Mouse (Mus musculus): ENCODE measurements around the gene Cpn2. TPM values are rescaled to one million over a fixed set of nuclear protein-coding genes. Genes with fewer than 3 reads are reported as not detected.

The Cpn2 gene
- polyA plus RNA-seq, 1 experiment from 2014 or later, result 3.9 TPM

DNA sequence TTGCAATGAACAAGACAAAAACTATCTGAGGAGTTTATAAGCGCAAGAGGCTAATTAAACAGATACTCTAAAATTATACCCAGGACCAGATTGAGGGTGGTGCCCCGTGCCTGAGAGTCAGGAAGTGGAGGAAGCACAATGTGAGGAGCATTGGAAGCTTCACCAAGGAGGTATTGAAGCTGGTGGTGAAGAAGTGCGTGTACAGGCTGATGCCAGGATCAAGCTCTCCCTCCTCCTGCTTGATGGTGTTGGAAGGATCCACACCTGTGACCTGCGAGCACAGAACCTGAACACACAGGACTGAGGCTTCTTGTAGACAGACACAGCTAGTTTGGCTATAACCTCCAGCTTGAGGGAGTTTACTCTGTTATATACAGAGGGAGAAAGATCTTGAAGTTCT lies 38.8 kb upstream of the Cpn2 start:
- 69% methylated on average over 4 of the region's 4 CpGs for WGBS (ENCODE audit: insufficient replicate concordance)
- H3K36me3 ChIP-seq (ENCODE audit: control insufficient read depth, insufficient read depth), result no peaks in the 10 kb centered on the region
- ATAC-seq (ENCODE audit: low read depth), result no peak
- H3K27me3 ChIP-seq (ENCODE audit: control insufficient read depth, insufficient read depth, low read depth, low read length), result peaks cover 33% of the 10 kb centered on the region
- no peaks in the 10 kb centered on the region for H3K9me3 ChIP-seq (replicated peaks; ENCODE audit: control insufficient read depth, low read length)
- peaks cover 26% of the 10 kb centered on the region for H3K4me1 ChIP-seq (ENCODE audit: control insufficient read depth, low read depth, low read length)
- H3K4me3 ChIP-seq (ENCODE audit: low read depth, low read length), result no peak overlapping the region
- no peak overlapping the region for H3K9ac ChIP-seq (ENCODE audit: low read depth, low read length)
- no peak overlapping the region for H3K27ac ChIP-seq (ENCODE audit: low read length)
- no peak overlapping the region for H3K4me2 ChIP-seq (ENCODE audit: low read depth, low read length)

DNA sequence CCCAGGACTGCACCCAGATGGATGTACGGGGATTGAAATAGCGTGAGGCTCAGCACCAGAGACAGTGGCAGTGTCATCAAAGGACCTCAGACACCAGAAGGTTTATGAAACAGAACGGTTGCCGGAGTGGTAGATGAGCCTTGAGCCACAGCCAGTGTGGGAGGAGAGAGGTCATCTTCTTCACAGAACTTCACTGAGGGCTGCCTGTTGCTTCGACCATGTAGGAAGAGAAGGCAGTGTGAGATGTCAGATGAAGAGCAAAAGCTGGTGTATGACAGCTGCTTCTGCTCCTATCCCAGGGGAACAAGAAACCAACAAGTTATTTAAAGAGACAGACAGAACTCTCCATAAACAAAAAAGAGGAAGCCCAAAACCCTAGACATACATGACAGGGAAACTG lies 36.9 kb upstream of the Cpn2 start:
- WGBS (ENCODE audit: insufficient replicate concordance), result 50% methylated on average over 5 of the region's 5 CpGs
- Histone ChIP-seq H3K27ac (ENCODE audit: low read length) (no peak overlapping the region), H3K27me3 (ENCODE audit: control insufficient read depth, insufficient read depth, low read depth, low read length) (peaks cover 22% of the 10 kb centered on the region), H3K4me3 (ENCODE audit: low read depth, low read length) (no peak overlapping the region), H3K36me3 (ENCODE audit: control insufficient read depth, insufficient read depth) (no peaks in the 10 kb centered on the region), H3K4me2 (ENCODE audit: low read depth, low read length) (no peak overlapping the region), H3K9me3 (replicated peaks; ENCODE audit: control insufficient read depth, low read length) (no peaks in the 10 kb centered on the region), H3K9ac (ENCODE audit: low read depth, low read length) (no peak overlapping the region), H3K4me1 (ENCODE audit: control insufficient read depth, low read depth, low read length) (peaks cover 10% of the 10 kb centered on the region)
- no peak for ATAC-seq (ENCODE audit: low read depth)

GRCm38 (mm10) chr16:30303411-30303810 lies 36.1 kb upstream of the Cpn2 start:
- Histone ChIP-seq H3K27ac (ENCODE audit: low read length) (no peak overlapping the region), H3K4me1 (ENCODE audit: control insufficient read depth, low read depth, low read length) (peaks cover 5% of the 10 kb centered on the region), H3K4me2 (ENCODE audit: low read depth, low read length) (no peak overlapping the region), H3K9ac (ENCODE audit: low read depth, low read length) (no peak overlapping the region), H3K36me3 (ENCODE audit: control insufficient read depth, insufficient read depth) (no peaks in the 10 kb centered on the region), H3K4me3 (ENCODE audit: low read depth, low read length) (no peak overlapping the region), H3K9me3 (replicated peaks; ENCODE audit: control insufficient read depth, low read length) (no peaks in the 10 kb centered on the region), H3K27me3 (ENCODE audit: control insufficient read depth, insufficient read depth, low read depth, low read length) (peaks cover 13% of the 10 kb centered on the region)
- WGBS (ENCODE audit: insufficient replicate concordance), result 67% methylated on average over 2 of the region's 2 CpGs
- no peak for ATAC-seq (ENCODE audit: low read depth)

- no peaks in the 10 kb centered on the region for H3K9me3 ChIP-seq (replicated peaks; ENCODE audit: control insufficient read depth, low read length)
- H3K4me1 ChIP-seq (ENCODE audit: control insufficient read depth, low read depth, low read length), result no peaks in the 10 kb centered on the region
- ATAC-seq (ENCODE audit: low read depth), result no peak
- peaks cover 6% of the 10 kb centered on the region for H3K27me3 ChIP-seq (ENCODE audit: control insufficient read depth, insufficient read depth, low read depth, low read length)
- H3K4me2 ChIP-seq (ENCODE audit: low read depth, low read length), result no peak overlapping the region
- H3K27ac ChIP-seq (ENCODE audit: low read length), result no peak overlapping the region
- H3K4me3 ChIP-seq (ENCODE audit: low read depth, low read length), result no peak overlapping the region
- 61% methylated on average over 6 of the region's 6 CpGs for WGBS (ENCODE audit: insufficient replicate concordance)
- no peaks in the 10 kb centered on the region for H3K36me3 ChIP-seq (ENCODE audit: control insufficient read depth, insufficient read depth)
- H3K9ac ChIP-seq (ENCODE audit: low read depth, low read length), result no peak overlapping the region
Observed at GRCm38 (mm10) chr16:30302686-30303085, 35.4 kb upstream of the Cpn2 start.

DNA sequence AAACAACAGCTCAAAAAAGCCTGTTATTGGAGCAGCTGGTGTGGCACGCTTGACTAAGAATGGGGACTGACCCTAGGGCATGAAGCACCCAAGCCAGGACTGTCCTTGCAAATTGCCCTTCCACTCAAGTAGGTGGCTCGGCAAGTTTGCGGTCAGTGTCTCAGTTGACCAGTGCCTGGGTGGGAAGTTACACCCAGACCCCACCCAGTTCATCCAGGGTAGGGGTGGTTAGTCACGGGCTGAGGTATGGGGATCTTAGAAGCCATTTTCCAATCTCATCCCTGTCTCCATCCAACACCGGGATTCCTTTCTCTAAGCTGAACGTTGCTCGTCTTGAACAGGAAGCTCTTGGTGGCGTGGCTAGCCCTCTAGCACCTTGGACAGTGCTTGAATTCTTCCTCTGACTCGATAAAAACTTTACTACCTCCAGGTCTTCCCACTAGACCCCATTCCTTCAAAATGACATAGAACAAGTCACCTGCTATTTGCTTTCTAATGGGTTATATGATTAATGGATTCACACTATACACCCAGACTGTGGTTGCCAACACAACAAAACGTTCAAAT lies 32.5 kb upstream of the Cpn2 start:
- H3K9ac ChIP-seq (ENCODE audit: low read depth, low read length), result no peak overlapping the region
- no peaks in the 10 kb centered on the region for H3K36me3 ChIP-seq (ENCODE audit: control insufficient read depth, insufficient read depth)
- no peaks in the 10 kb centered on the region for H3K4me1 ChIP-seq (ENCODE audit: control insufficient read depth, low read depth, low read length)
- H3K27me3 ChIP-seq (ENCODE audit: control insufficient read depth, insufficient read depth, low read depth, low read length), result no peaks in the 10 kb centered on the region; the same call in 1 of the 2 replicates
- H3K27ac ChIP-seq (ENCODE audit: low read length), result no peak overlapping the region
- H3K4me2 ChIP-seq (ENCODE audit: low read depth, low read length), result no peak overlapping the region
- ATAC-seq (ENCODE audit: low read depth), result no peak
- WGBS (ENCODE audit: insufficient replicate concordance), result 48% methylated on average over 10 of the region's 10 CpGs
- no peaks in the 10 kb centered on the region for H3K9me3 ChIP-seq (replicated peaks; ENCODE audit: control insufficient read depth, low read length)
- no peak overlapping the region for H3K4me3 ChIP-seq (ENCODE audit: low read depth, low read length)

- H3K27me3 ChIP-seq (ENCODE audit: control insufficient read depth, insufficient read depth, low read depth, low read length), result no peaks in the 10 kb centered on the region
- H3K9me3 ChIP-seq (replicated peaks; ENCODE audit: control insufficient read depth, low read length), result no peaks in the 10 kb centered on the region
- 70% methylated on average over 7 of the region's 7 CpGs for WGBS (ENCODE audit: insufficient replicate concordance)
- no peak overlapping the region for H3K4me2 ChIP-seq (ENCODE audit: low read depth, low read length)
- H3K4me1 ChIP-seq (ENCODE audit: control insufficient read depth, low read depth, low read length), result no peaks in the 10 kb centered on the region
- ATAC-seq (ENCODE audit: low read depth), result no peak
- H3K27ac ChIP-seq (ENCODE audit: low read length), result no peak overlapping the region
- no peak overlapping the region for H3K9ac ChIP-seq (ENCODE audit: low read depth, low read length)
- no peak overlapping the region for H3K4me3 ChIP-seq (ENCODE audit: low read depth, low read length)
- no peaks in the 10 kb centered on the region for H3K36me3 ChIP-seq (ENCODE audit: control insufficient read depth, insufficient read depth)
Observed at GRCm38 (mm10) chr16:30297450-30297849, 30.2 kb upstream of the Cpn2 start.

DNA sequence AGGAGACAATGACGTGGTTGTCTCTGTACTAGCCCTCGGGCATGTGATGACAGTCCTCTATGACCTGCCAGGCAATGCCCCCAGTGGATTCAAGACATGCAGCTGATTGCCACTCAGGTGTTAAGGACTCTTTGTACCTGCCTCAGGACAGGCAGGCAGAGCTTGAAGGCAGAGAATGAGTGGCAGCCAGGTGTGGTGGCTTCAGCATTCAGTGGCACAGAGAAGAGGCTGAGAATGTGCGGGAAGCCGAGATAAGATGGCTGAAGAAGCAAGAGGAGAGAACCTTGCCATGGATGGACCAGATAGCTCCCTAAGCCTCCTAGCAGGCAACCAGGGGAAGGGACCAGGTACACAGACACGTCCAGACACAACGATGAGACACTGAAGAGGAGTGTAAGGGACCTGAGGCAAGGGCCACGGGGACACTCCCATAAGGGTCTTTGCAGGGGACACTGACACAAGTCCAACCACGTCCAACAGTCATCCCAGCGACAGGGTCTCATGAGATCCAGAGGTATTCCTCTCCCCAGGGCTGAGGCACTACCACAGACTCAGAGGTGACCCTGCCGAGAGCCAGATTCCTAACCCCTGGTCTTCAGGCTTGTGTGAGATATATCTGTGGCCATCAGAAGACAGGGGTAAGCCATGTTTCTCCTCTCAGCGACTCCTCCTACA lies 29.4 kb upstream of the Cpn2 start:
- H3K9ac ChIP-seq (ENCODE audit: low read depth, low read length), result no peak overlapping the region
- no peak overlapping the region for H3K27ac ChIP-seq (ENCODE audit: low read length)
- H3K4me3 ChIP-seq (ENCODE audit: low read depth, low read length), result no peak overlapping the region
- WGBS (ENCODE audit: insufficient replicate concordance), result 70% methylated on average over 11 of the region's 11 CpGs
- ATAC-seq (ENCODE audit: low read depth), result no peak
- no peaks in the 10 kb centered on the region for H3K9me3 ChIP-seq (replicated peaks; ENCODE audit: control insufficient read depth, low read length)
- no peak overlapping the region for H3K4me2 ChIP-seq (ENCODE audit: low read depth, low read length)
- no peaks in the 10 kb centered on the region for H3K36me3 ChIP-seq (ENCODE audit: control insufficient read depth, insufficient read depth)
- H3K27me3 ChIP-seq (ENCODE audit: control insufficient read depth, insufficient read depth, low read depth, low read length), result no peaks in the 10 kb centered on the region
- H3K4me1 ChIP-seq (ENCODE audit: control insufficient read depth, low read depth, low read length), result no peaks in the 10 kb centered on the region

GRCm38 (mm10) chr16:30295106-30295505 lies 27.8 kb upstream of the Cpn2 start:
- H3K4me1 ChIP-seq (ENCODE audit: control insufficient read depth, low read depth, low read length), result no peaks in the 10 kb centered on the region
- no peaks in the 10 kb centered on the region for H3K9me3 ChIP-seq (replicated peaks; ENCODE audit: control insufficient read depth, low read length)
- no peak overlapping the region for H3K4me3 ChIP-seq (ENCODE audit: low read depth, low read length)
- H3K4me2 ChIP-seq (ENCODE audit: low read depth, low read length), result no peak overlapping the region
- H3K9ac ChIP-seq (ENCODE audit: low read depth, low read length), result no peak overlapping the region
- no peaks in the 10 kb centered on the region for H3K36me3 ChIP-seq (ENCODE audit: control insufficient read depth, insufficient read depth)
- WGBS (ENCODE audit: insufficient replicate concordance), result 62% methylated on average over 7 of the region's 7 CpGs
- no peaks in the 10 kb centered on the region for H3K27me3 ChIP-seq (ENCODE audit: control insufficient read depth, insufficient read depth, low read depth, low read length)
- ATAC-seq (ENCODE audit: low read depth), result no peak
- no peak overlapping the region for H3K27ac ChIP-seq (ENCODE audit: low read length)

- Histone ChIP-seq H3K4me3 (ENCODE audit: low read depth, low read length) (no peak overlapping the region), H3K4me1 (ENCODE audit: control insufficient read depth, low read depth, low read length) (no peaks in the 10 kb centered on the region), H3K9me3 (replicated peaks; ENCODE audit: control insufficient read depth, low read length) (no peaks in the 10 kb centered on the region), H3K9ac (ENCODE audit: low read depth, low read length) (no peak overlapping the region), H3K27me3 (ENCODE audit: control insufficient read depth, insufficient read depth, low read depth, low read length) (no peaks in the 10 kb centered on the region), H3K4me2 (ENCODE audit: low read depth, low read length) (no peak overlapping the region), H3K27ac (ENCODE audit: low read length) (no peak overlapping the region), H3K36me3 (ENCODE audit: control insufficient read depth, insufficient read depth) (no peaks in the 10 kb centered on the region)
- 67% methylated on average over 6 of the region's 6 CpGs for WGBS (ENCODE audit: insufficient replicate concordance)
- no peak for ATAC-seq (ENCODE audit: low read depth)
Observed at GRCm38 (mm10) chr16:30290436-30290835, 23.1 kb upstream of the Cpn2 start.
